Mouse (Mus musculus) lung, postnatal 10 days (tissue): Measurements from ENCODE around the gene Trim17.
A peak's percentile ranks its signal among the peaks of the same experiment; 100 is the strongest.

Experiments used
- DNase-seq: peaks from one replicate; pipeline ENCODE4 v3.0.0; 2021

Trim17 gene

DNA sequence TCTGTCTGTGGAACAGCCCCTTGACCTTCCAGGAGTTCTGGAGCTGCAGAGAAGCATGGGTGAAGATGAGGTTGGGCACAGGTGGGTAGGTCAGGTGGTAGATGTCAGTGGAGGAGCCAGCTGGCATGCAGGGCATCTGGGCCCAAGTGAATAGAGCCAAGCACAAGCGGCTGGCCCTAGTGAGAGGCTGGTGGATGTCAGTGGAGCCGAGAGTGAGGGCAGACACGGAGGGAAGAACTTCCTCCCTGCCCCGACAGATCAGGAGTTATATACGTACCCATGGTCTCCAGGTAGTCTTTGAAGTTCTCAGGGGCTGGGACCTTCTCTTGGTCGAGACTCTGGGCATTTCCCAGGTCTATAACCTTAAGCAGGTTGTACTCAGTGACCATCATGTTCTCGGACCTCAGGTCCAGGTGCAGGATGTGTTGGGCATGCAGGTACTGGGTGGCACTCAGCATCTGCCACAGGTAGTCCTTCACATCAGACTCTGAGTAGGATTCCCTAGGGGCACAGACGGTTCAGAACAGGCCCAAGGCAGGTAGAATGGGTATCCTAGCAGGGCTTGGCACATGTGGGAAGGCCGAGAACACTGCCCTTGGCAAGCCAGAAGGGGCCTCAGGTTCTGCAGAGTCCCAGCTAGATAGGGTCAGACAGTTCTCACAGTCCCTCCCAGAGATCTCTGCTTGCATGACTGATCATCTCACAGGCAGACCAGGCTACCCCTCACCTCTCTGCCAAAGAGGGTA is 40.7 kb downstream of the Trim17 start:
- no peak for DNase-seq

- peak; percentile 46 for DNase-seq
Observed at GRCm38 (mm10) chr11:58995807-58996370, 41.4 kb downstream of the Trim17 start.

DNA sequence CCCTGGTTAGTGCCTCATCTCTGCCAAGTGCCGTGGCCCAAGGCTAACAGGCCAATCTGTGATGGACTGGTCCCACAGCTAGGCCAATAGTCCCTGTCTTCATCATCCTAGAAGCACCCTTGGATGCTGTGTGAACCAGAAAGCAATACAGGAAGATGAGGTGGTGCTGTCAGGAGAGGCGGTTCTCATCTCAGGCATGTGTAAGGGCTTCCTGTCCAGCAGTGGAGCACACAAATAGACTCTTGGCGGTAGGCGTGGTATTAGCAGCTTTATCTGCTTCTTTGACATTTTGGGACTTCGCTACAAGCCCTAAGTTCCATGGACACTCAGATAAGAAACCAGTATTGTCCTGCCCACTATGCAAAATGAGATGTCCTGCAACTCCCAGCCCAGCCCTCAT is 43.1 kb downstream of the Trim17 start:
- DNase-seq: no peak

- DNase-seq: peak; percentile 55
Observed at GRCm38 (mm10) chr11:58999158-58999557, 44.7 kb downstream of the Trim17 start.

DNA sequence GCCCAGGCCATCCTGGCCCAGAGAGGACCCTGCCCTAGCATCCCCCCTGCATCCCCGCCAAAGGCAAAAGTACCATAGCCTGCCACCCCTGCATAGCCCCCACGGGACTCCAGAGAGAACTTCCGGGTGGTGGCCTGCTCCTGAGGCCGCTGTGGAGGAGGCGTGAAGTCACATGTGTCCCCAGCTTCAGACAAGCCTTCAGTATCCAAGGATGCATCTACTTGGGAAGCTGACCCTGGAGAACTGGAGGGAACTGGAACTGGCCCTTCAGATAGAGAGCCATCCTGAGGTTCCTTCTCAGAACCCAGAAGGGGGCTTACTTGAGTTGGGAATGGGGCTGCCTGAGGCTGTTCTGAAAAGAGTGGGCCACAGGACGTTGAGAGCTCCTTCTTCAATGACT is 45.3 kb downstream of the Trim17 start:
- DNase-seq: no peak

- no peak for DNase-seq
Observed at GRCm38 (mm10) chr11:59000635-59001034, 46.1 kb downstream of the Trim17 start.

GRCm38 (mm10) chr11:59002327-59003079 is 48.0 kb downstream of the Trim17 start:
- no peak for DNase-seq

DNA sequence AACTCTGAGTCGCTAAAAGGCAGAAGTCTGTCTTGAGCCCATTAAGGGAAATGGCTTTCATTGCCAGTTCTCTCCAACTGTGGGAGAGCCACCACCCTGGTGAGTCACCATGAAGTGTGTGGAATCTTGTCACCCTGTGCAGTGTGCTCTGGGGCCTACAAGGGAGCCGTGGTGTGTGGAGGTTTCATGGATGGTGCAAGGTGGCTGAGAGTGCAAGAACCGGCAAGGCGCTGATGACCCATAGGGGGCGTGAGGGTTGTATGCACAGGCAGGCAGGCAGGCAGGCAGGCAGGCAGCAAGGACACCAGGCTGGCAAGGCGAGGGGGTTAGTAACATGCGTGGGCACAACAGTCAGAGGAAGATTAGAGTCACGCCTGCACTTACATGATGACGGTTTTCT is 60.6 kb downstream of the Trim17 start:
- DNase-seq: peak; percentile 48
